Mouse (Mus musculus) heart, embryonic 10.5 days (tissue): ENCODE data around the gene Mmadhc. TPM values are rescaled to one million over a fixed set of nuclear protein-coding genes. Genes with fewer than 3 reads are reported as not detected.

ENCODE experiments used
- DNase-seq: peaks from one replicate; pipeline ENCODE4 v3.0.0-alpha.2; 2017; ENCODE audit warnings: low spot score
- H3K27ac ChIP-seq: fragments of 300-500 bp; sonication (generic); 2 replicates; pipeline ENCODE4 v1.5.1; 2016; ENCODE audit warnings: mild to moderate bottlenecking
- H3K27me3 ChIP-seq: fragments of 300-500 bp; sonication (generic); 2 replicates; pipeline ENCODE4 v1.6.1; 2016; ENCODE audit warnings: mild to moderate bottlenecking; ENCODE audit not compliant: poor library complexity, insufficient read depth, severe bottlenecking
- H3K36me3 ChIP-seq: fragments of 300-500 bp; sonication (generic); 2 replicates; pipeline ENCODE4 v1.6.1; 2016; ENCODE audit warnings: mild to moderate bottlenecking, moderate library complexity
- H3K4me1 ChIP-seq: fragments of 300-500 bp; sonication (generic); 2 replicates; pipeline ENCODE4 v1.6.1; 2016; ENCODE audit warnings: mild to moderate bottlenecking
- H3K4me3 ChIP-seq: fragments of 300-500 bp; sonication (generic); 2 replicates; pipeline ENCODE4 v1.5.1; 2016; ENCODE audit warnings: mild to moderate bottlenecking, moderate library complexity
- H3K9me3 ChIP-seq: fragments of 300-500 bp; sonication (generic); 2 replicates; pipeline ENCODE4 v1.6.1; 2016; ENCODE audit warnings: mild to moderate bottlenecking, moderate library complexity
- WGBS: fragments of 180-500 bp; shearing (Covaris S2); methylation state at CpG from one replicate; pipeline ENCODE4 v1.1.7; 2016; 5-methylcytosine and 5-hydroxymethylcytosine counted together
- polyA plus RNA-seq: library from polyadenylated mRNA; unstranded; fragments of >200 nt; fragmentation: Nextera tagmentation; extraction: Ambion mirVana; gene quantifications from 2 replicates; pipeline ENCODE4 v1.2.1, GENCODE M21; 2016

Mmadhc gene
- polyA plus RNA-seq, 1 experiment from 2014 or later: 165 TPM

DNA sequence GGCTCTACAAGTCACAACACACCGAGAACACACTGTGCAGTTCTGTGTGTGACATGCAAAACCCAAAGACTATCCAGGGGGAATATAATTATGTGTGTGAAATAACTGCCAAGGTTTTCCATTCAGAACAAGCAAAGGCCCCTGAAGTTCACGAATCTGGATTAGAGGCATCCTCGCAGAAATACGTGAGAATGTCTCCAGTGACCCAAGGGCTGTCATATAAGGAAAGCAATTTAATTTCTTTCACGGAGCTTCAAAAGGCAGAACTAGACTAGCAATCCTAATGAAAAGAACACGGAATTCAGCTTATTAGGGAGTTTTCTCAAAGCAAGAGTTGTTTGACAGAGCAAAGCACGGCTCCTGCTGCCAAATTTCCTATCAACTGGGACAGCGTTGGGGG is 63.1 kb downstream of the Mmadhc start:
- Histone ChIP-seq H3K36me3 (peaks cover 5% of the 10 kb centered on the region; the same call in 1 of the 2 replicates), H3K4me3 (no peak overlapping the region), H3K27me3 (no peaks in the 10 kb centered on the region), H3K9me3 (no peaks in the 10 kb centered on the region), H3K4me1 (peaks cover 3% of the 10 kb centered on the region; the same call in 1 of the 2 replicates), H3K27ac (no peak overlapping the region)
- DNase-seq: no peak
- WGBS: 85% methylated on average over 8 of the region's 8 CpGs

Other genes starting within 250 kb of the Mmadhc start
- 8.1 and 8.7 TPM in 2 replicates for gene Lypd6, start 230.4 kb downstream of the Mmadhc start, polyA plus RNA-seq